Mouse (Mus musculus) 3T3-L1 (cell line): ENCODE measurements around the gene Erg28.

Source experiments
- DNase-seq: peaks from one replicate; pipeline ENCODE4 v3.0.0-alpha.2; 2015; ENCODE audit warnings: low read depth, low spot score

The Erg28 gene

DNA sequence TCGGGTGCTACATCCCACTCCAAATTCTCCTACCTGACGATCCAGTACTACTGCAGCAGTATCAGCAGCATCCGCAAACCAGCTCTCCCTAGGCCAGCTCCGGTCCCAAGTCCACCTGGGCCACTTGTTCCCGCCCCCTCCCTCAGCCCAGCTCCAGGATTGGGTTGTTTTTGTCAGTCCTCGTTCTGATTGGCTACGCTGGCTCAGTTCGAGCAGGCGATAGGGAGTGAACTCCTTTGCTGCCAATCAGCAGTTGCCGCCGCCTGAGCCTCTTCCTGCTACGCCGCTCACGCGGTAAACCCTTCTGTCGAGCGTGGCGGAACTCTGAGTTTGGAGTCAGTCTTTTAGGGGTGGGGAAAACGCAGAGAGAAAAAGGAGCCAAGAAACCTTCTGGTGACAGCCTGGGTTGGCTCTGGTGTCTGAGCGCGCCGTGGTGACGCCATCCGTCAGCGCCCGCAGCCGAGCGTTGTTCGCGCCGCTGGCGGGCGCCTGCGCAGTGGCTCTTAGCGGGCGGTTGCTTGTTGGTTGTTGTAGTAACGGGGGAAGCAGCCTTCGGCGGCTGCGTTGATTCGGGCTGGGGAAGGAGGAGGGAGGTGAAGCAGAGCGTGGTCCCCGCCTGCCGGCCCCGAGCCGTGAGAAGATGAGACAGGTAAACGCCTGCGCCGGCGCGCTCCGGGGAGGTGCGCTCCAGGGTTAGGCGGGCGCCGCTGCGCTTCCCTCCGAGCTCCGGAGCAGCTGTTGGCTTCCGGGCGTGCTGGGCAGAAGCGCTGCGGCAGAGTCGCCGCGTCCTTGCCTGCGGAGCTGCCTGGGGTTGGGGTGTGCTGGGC, at the start of gene Erg28, which contains the start of gene Ttll5:
Erg28 (minus strand) TSS at position 113 of the 827 bp plus-strand sequence.
Ttll5 (plus strand) TSS at position 222 of the 827 bp plus-strand sequence.
- peak; percentile 97 for DNase-seq

DNA sequence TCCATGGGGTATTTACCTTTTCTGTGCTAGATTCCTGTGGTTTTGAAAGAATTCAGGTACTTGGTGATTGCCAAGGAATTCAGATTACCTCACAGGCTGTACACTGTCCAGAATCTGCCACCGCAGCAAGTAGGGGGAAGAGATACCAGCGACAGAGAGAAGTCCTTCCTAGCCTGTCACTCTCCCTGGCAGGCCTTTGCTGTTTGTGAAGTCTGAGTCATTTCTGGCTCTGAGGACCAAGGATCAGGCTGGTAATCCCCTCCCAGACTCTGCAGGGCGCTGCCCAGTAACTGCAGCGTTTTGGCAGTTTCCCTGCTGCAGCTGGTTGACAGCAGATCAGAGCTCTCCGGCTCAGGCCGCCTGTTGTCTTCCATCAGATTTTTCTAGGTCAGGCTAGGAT, 45.1 kb upstream of the Erg28 start:
- DNase-seq = peak; percentile 91

DNA sequence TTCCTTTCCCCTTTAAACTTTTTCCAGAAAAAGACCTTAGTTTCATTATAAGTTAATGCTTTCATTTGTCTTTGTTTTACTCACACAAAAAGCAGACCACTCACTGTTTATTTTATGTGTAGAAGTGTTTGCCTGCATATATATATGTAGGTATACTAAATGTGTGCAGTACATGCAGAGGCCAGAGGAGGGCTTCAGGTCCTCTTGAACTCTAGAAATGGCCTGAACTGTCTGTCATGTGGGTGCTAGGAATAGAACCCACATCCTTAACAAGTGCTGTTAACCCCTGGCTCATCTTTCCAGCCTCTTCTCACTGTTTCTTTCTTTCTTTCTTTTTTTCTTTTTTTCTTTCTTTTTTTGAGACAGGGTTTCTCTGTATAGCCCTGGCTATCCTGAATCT, 42.8 kb upstream of the Erg28 start:
- DNase-seq = peak; percentile 31

DNA sequence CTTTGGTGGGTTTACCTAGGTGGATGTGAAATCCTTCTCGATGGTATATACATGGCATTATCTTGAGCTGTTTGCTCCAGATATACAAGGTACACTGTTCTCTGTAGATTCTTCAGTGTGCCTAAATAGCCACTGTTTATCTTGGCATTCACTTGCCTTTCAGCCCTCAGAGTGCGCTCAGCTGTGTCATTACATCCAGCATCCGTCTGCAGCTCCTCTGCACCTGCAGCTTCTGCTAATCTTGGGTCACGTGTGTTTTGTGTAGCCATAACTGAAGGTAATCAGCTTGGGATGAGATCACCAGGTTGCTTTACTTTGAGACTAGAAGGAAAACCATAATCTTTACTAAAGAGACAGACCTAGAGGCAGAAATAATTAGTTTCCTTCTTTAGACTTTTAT, 42.3 kb upstream of the Erg28 start:
- no peak for DNase-seq

DNA sequence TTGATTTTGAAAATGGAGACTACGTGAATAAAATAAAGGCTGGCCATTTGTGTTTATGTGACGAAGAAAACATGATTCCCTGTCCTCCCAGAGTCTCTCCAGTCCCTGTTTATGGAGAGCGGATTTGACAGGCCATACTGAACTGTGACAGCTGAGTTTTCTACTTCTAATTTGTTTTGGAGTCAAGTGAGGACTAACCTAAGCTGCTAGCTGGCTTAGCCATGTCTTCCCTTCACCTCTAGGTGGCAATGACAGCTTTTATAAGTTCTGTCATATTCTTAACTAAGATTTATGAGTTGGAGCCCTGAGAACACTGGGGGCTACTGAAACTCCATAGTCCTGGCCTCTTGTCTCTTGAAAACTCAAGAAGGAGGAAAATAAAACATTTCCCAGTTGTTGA, 41.2 kb upstream of the Erg28 start:
- peak; percentile 67 for DNase-seq

GRCm38 (mm10) chr12:85862514-85862913, 38.2 kb upstream of the Erg28 start:
- DNase-seq = no peak

DNA sequence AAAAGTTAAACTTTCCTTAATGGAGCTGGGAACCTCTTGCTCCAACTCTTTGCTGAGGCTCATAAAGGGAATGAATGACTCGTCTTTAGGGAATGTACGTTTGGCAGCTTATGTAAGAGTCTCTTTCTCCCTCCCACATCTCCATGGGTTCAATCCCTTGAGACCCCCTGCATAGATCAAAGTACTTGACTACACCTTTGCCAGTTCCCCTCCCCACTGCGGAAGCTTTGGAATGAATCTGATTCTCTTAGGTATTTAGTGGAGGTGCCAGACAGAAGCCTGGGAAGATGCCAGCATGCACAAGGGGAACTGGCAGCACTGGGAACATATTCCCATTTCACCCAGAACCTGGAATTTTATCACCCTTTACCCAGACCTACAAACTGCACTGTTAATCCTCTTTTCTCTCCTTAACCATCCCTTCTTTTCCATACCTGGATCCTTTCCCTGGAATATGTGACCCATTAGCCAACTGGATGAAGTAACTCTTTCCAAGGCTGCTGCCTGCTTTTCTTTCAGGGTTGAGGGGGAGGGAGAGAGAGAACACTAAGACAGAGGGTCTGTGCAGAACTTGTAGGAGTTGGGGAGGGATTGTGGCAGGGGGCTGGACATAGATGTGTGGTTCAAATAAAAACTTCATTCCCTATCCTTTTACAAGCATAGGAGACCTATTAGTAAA, 35.3 kb upstream of the Erg28 start:
- peak; percentile 78 for DNase-seq

DNA sequence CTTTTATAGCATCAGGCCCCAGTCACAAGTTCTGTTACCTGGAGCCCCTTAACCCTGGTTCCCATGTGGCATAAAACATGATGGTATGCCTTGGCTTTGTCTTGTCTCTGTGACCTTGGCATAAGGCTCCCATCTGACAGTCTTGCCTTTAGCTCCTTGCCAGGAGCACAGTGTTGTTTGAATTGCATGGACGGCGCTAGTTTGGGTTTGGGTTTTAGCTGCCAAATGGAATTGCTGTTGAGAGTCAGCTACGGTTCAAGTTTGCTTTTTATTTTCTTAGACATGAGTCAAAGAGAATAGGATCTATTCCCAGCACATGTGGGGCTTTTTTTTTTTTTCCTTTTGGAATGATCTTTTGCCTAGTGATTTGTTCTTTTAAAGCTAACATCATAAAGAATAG, 34.8 kb upstream of the Erg28 start:
- no peak for DNase-seq

DNA sequence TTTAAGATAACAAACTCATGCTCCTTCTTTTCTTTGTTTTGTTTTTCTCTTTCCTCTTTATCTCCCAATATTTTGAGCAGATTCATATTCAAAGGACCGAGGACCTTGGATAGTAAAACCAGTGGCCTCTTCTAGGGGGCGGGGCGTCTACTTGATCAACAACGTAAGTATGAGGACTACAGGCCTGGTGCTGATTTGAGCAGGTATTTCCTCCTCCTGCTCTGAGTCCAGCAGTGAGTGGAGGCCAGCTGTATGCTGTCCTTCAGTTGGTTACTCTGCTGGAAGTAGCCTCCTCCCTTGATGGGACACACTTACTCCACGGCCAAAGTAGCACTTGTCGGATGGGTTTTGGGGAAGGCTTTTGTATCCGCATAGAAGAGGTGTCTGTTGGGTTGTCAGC, 33.0 kb upstream of the Erg28 start:
- no peak for DNase-seq

DNA sequence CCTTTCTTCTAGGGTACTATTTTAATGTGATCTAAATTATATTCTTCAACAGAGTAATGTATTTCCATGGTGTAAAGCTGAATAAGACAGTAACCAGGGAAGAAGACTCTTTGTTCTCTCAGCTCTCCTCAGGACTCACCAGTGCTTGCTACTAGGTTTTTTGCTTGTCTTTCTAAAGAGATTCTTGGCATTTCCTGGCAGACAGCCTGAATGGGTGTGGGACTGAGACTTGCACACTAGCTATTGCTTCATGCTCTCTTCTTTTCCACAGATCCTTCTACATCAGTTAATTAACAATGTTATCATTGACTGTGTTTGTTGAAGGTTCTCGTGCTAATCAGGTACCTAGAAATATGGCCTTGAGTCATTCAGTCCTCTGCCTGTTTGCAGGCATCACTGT, 29.9 kb upstream of the Erg28 start:
- peak; percentile 63 for DNase-seq

DNA sequence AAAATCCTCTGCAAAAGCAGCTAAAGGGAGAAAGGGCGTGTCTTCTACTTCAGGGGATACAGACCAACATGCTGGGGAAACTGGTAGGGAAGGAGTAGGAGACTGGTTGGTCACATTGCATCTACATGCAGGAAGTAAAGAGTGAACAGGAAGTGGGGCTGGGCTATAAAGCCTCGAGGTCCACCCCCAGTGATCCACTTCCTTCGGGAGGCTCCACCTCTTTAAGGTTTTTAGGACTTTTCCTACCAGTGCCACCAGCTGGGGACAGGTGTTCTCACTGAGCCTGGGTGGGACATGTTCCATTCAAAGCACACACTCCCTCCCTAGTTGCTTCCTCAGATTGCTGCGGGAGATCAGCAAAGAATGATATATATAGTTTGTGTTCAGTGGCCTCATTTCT, 29.5 kb upstream of the Erg28 start:
- DNase-seq = no peak

DNA sequence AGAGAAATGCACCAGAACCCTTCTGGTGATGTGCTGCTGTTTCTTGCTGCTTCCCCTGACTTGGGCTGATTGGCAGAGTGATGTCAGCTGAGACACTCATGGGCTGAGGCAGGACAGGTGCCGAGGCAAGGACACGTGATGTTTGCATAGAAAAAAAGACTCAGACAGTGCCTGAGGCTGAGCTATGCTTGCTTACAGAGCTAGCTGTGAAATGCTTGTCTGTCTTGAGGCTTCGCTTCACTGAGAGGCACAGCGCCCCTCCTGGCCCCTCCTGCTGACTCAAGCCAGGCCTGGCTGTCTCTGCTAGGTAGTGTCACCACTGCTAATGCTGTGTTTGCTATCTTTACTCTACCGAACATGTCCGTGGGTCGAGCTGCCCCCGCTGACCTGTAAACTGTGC, 26.3 kb upstream of the Erg28 start:
- DNase-seq = no peak

DNA sequence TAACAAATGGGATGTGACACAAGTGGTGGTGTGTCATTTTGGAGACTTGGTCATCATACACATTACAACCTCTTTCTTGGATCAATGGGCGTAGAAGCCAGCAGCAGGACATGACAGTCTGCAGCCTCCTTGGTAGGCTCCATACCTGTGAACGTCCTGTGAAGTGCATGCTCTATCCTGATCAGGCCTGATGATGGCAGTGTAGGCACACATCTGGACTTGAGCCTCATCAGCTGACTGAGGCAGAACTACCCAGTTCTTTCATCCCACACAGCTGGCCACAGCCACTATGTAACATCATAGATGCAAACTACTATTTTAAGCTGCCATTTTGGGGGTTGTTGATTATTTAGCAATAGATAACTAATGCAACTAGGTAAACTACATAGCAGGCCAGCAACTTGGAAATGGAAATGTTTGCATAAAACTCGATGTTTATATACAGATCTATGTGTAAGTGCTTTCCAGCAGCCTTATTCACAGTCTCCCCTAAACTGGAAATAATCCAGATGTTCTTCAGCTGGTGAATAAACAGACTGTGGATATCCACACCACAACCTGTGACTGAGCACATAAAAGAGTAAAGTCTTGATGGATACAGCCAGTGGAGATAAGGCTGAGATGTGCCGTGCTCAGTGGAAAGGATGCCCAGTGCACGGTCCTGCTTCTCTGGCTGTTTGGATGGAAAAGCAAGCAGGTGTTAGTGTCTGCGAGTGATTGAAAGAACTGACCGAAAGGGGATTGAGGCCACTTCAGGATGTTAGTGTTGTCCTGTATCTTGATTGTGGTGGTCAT, 24.0 kb upstream of the Erg28 start:
- DNase-seq = peak; percentile 73

GRCm38 (mm10) chr12:85839371-85840000, 15.1 kb upstream of the Erg28 start:
- DNase-seq = no peak

DNA sequence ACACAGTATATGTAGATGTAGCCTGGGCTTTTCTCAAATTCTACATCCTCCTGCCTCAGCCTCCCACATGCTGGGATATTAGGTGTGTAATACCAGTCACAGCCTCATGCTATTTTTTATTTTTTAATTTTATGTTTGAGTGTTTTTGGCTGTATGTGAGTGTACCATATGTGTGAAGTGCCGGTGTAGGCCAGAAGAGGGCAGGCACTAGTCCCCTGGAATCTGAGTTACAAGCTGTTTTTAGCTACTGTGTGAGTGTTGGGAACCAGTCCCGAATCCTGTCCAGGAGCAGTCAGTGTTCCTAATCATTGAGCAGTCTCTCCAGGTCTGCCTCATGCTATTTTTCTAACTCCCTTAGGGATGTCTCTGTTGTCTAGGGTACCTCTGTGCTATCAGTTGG, 13.4 kb upstream of the Erg28 start:
- DNase-seq = no peak

DNA sequence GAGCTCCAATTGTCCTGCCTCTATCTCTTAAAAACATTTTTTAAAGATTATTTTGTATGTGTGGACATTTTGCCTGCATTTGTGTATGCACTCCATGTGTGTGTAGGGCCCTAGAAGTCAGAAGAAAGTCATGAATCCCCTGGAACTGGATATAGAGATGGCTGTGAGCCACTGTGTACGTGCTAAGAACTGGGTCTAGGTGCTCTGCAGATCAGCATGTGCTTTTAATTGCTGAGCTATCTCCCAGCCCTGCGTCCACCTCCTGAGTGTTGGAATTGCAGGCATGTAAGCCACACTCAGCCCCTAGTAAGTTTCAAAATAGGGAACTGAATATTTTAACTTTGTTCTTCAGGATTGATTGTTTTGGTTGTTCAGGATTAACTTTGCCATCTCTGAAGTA, 10.2 kb upstream of the Erg28 start:
- no peak for DNase-seq

- no peak for DNase-seq
Measured at GRCm38 (mm10) chr12:85830691-85831090, 6.3 kb upstream of the Erg28 start.

DNA sequence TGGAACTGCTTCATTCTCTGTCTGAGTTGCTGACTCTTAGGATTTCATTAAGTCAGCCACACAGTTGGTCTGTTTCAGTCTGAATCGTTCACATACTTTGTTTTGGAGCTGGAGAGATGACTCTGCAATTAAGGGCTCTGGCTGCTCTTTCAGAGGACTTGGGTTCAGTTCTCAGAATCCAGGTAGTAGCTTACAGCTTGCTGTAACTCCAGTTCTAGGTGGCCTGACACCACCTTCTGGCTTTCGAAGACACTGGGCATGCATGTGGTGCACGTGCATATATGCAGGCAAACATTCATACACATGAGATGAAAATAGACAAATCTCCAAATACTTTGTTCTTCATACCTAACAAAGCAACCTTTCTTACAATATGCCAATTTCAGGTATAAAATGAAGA, 5.5 kb upstream of the Erg28 start:
- no peak for DNase-seq

- no peak for DNase-seq
Measured at GRCm38 (mm10) chr12:85828856-85829255, 4.5 kb upstream of the Erg28 start.

- DNase-seq = no peak
Measured at GRCm38 (mm10) chr12:85825822-85826221, 1.5 kb upstream of the Erg28 start.

- DNase-seq = no peak
Measured at GRCm38 (mm10) chr12:85825361-85825760, 1.0 kb upstream of the Erg28 start.

- DNase-seq = no peak
Measured at GRCm38 (mm10) chr12:85822051-85822450, 2.3 kb downstream of the Erg28 start.
